ENCODE assay signal across 10 mouse cellular contexts in the genomic region with DNA sequence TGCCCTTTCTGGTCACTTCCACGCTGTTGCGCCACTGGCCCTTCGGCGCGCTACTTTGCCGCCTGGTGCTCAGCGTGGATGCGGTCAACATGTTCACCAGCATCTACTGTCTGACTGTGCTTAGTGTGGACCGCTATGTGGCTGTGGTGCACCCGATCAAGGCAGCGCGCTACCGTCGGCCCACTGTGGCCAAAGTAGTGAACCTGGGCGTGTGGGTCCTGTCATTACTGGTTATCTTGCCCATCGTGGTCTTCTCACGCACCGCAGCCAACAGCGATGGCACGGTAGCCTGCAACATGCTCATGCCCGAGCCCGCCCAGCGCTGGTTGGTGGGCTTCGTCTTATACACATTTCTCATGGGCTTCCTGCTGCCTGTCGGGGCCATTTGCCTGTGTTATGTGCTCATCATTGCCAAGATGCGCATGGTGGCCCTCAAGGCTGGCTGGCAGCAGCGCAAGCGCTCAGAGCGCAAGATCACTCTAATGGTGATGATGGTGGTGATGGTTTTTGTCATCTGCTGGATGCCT. TPM values are rescaled to one million over a fixed set of nuclear protein-coding genes. Genes with fewer than 3 reads are reported as not detected.
DNase-seq lines count a peak whose midpoint lies in the region; ATAC-seq and TF ChIP-seq lines count a peak whose summit lies in the region.
"Had no signal": no experiment of that assay in that cellular context is flagged by ENCODE, and none has a peak within 500 bp of the region (broad histone marks: within the 10 kb centered on the region; RNA-seq: fewer than 3 reads in every experiment).

No protein-coding gene starts in this region.

- peak; percentile 9 for DNase-seq in adrenal gland, postnatal 14 days
- DNase-seq in adrenal gland, postnatal 36 days: no peak
- peak; percentile 23 to 31 for DNase-seq in frontal cortex, postnatal 10 days (ENCODE audit: low spot score in 2 of 2)
- peak; percentile 42 to 47 for DNase-seq in layer of hippocampus, postnatal 36 days
- peak; percentile 48 for DNase-seq in midbrain, postnatal 0 days (ENCODE audit: low spot score)
- DNase-seq in thymus, adult 2 months: no peak
- no peak for DNase-seq in MN1 (ENCODE audit: low spot score)

- TF ChIP-seq CTCF in ES-Bruce4 (IDR thresholded peaks at IDR 0.05; ENCODE audit: low read depth, low read length): no peak
- TF ChIP-seq CTCF in midbrain, postnatal 0 days (IDR thresholded peaks at IDR 0.05): no peak
- TF ChIP-seq CTCF in thymus, adult 2 months (IDR thresholded peaks at IDR 0.05; ENCODE audit: borderline replicate concordance, control insufficient read depth, extremely low read depth, insufficient read depth, low read length, poor library complexity): no peak

- no peak overlapping the region for H3K9ac ChIP-seq in ES-Bruce4 (ENCODE audit: low read depth, poor library complexity, severe bottlenecking)
- H3K9ac ChIP-seq in midbrain, postnatal 0 days (replicated peaks; ENCODE audit: low read length, poor library complexity, severe bottlenecking): peak overlapping the region; percentile 51

- peak overlapping the region; percentile 20 for H3K4me3 ChIP-seq in ES-Bruce4 (ENCODE audit: low read depth, low read length)
- H3K4me3 ChIP-seq in midbrain, postnatal 0 days (ENCODE audit: low read depth, low read length): peak overlapping the region; percentile 68
- no peak overlapping the region for H3K4me3 ChIP-seq in thymus, adult 2 months (ENCODE audit: control insufficient read depth, insufficient read depth, low read length)
- H3K4me3 ChIP-seq: erythroblast, embryonic 14.5 days; myocyte had no signal

- peak overlapping the region; percentile 92 for H3K4me2 ChIP-seq in midbrain, postnatal 0 days (ENCODE audit: low read depth, low read length, poor library complexity, severe bottlenecking)

- TF ChIP-seq POLR2A in ES-Bruce4 (IDR thresholded peaks at IDR 0.05; ENCODE audit: insufficient read depth, low read length): no peak
- no peak for TF ChIP-seq POLR2A in thymus, adult 2 months (IDR thresholded peaks at IDR 0.05; ENCODE audit: control insufficient read depth, extremely low read depth, insufficient read depth, low read length, poor library complexity)

- 2% methylated on average over 29 of the region's 29 CpGs for WGBS in midbrain, postnatal 0 days
- 9% methylated on average over 29 of the region's 29 CpGs for WGBS in thymus, adult 2 months

- H3K4me1 ChIP-seq in ES-Bruce4 (ENCODE audit: control insufficient read depth, insufficient read depth, low read length): no peaks in the 10 kb centered on the region
- peaks cover 4% of the 10 kb centered on the region for H3K4me1 ChIP-seq in midbrain, postnatal 0 days (ENCODE audit: insufficient read depth, low read length)
- H3K4me1 ChIP-seq in thymus, adult 2 months (replicated peaks; ENCODE audit: control insufficient read depth, insufficient read depth, low read length): no peaks in the 10 kb centered on the region

- no peak for TF ChIP-seq EP300 in ES-Bruce4 (IDR thresholded peaks at IDR 0.05; ENCODE audit: insufficient read depth, low read depth, low read length)

- H3K36me3 ChIP-seq in ES-Bruce4 (ENCODE audit: control insufficient read depth, insufficient read depth, low read length, poor library complexity, severe bottlenecking): no peaks in the 10 kb centered on the region
- H3K36me3 ChIP-seq in midbrain, postnatal 0 days (ENCODE audit: insufficient read depth, low read length): no peaks in the 10 kb centered on the region
- no peaks in the 10 kb centered on the region for H3K36me3 ChIP-seq in thymus, adult 2 months (ENCODE audit: control insufficient read depth, insufficient read depth, low read length)

- peaks cover 8% of the 10 kb centered on the region for H3K27me3 ChIP-seq in ES-Bruce4 (ENCODE audit: control insufficient read depth, insufficient read depth, low read length, poor library complexity, severe bottlenecking)
- H3K27me3 ChIP-seq in midbrain, postnatal 0 days (ENCODE audit: insufficient read depth, low read length): no peaks in the 10 kb centered on the region
- H3K27me3 ChIP-seq in thymus, adult 2 months (ENCODE audit: control insufficient read depth, insufficient read depth, low read length): no peaks in the 10 kb centered on the region; the same call in 1 of the 2 replicates

- no peaks in the 10 kb centered on the region for H3K9me3 ChIP-seq in ES-Bruce4 (replicated peaks; ENCODE audit: control insufficient read depth, insufficient read depth, low read length, poor library complexity, severe bottlenecking)
- no peaks in the 10 kb centered on the region for H3K9me3 ChIP-seq in midbrain, postnatal 0 days (ENCODE audit: low read length)

- peak; percentile 41 for ATAC-seq in midbrain, postnatal 0 days (ENCODE audit: low FRiP score)

- no peak overlapping the region for H3K27ac ChIP-seq in ES-Bruce4 (ENCODE audit: insufficient read depth, low read length)
- H3K27ac ChIP-seq in midbrain, postnatal 0 days (ENCODE audit: low read depth, low read length): 0 out of 2 replicates have a peak overlapping the region, but pooled peaks have one; percentile 1
- no peak overlapping the region for H3K27ac ChIP-seq in thymus, adult 2 months (ENCODE audit: control insufficient read depth, insufficient read depth, low read length)

RNA-seq across cellular contexts. Expression of gene Sstr1, which starts 1.4 kb away (rescaled TPM):
- total RNA-seq in adrenal gland, postnatal 14 days (2021): not detected in 2 replicates
- under 1 TPM in 1 of 2 experiments, not detected in 1; 0.13 TPM for total RNA-seq in adrenal gland, postnatal 36 days (2021)
- polyA plus RNA-seq in ES-Bruce4 (2011; ENCODE audit: insufficient read depth, insufficient read length, low read depth, missing spikeins): not detected in 2 replicates
- 10 to 100 TPM; 26.5 to 30.0 TPM for total RNA-seq in layer of hippocampus, postnatal 36 days (2021)
- 39.9 and 49.7 TPM in 2 replicates for total RNA-seq in midbrain, postnatal 0 days (2014; rRNA removed)
- 13.4 and 17.3 TPM in 2 replicates for polyA plus RNA-seq in midbrain, postnatal 0 days (2015; fragmentation: Nextera tagmentation; extraction: Ambion mirVana)
- polyA plus RNA-seq in thymus, adult 2 months (2012; rRNA removed): 0.11 and 0.19 TPM in 2 replicates
- polyA plus RNA-seq: erythroblast, embryonic 14.5 days; myocyte had no signal

RNA-seq across cellular contexts. Expression of gene Clec14a, which starts 56.1 kb away (rescaled TPM):
- total RNA-seq in adrenal gland, postnatal 14 days (2021): 15.1 and 20.0 TPM in 2 replicates
- total RNA-seq in adrenal gland, postnatal 36 days (2021): 1 to 10 TPM; 8.7 to 8.8 TPM
- not detected in 2 replicates for polyA plus RNA-seq in ES-Bruce4 (2011; ENCODE audit: insufficient read depth, insufficient read length, low read depth, missing spikeins)
- 1 to 10 TPM; 2.0 to 2.5 TPM for total RNA-seq in layer of hippocampus, postnatal 36 days (2021)
- 6.0 and 8.7 TPM in 2 replicates for total RNA-seq in midbrain, postnatal 0 days (2014; rRNA removed)
- polyA plus RNA-seq in midbrain, postnatal 0 days (2015; fragmentation: Nextera tagmentation; extraction: Ambion mirVana): 6.5 TPM in 2 replicates
- 1.3 and 1.9 TPM in 2 replicates for polyA plus RNA-seq in thymus, adult 2 months (2012; rRNA removed)

Comparison
In these comparisons a context has a peak if more than half of its experiments do, and no peak if none do; other contexts are left out.
1. DNase-seq: peak in adrenal gland, postnatal 14 days (single experiment), frontal cortex, postnatal 10 days (2 of 2), layer of hippocampus, postnatal 36 days (2 of 2) and midbrain, postnatal 0 days (single experiment); none in adrenal gland, postnatal 36 days (0 of 2), thymus, adult 2 months (single experiment) and MN1 (single experiment).
2. RNA of gene Sstr1, which starts 1.4 kb away (total RNA-seq): 39.9 to 49.7 TPM in midbrain, postnatal 0 days and 26.5 to 30.0 TPM in layer of hippocampus, postnatal 36 days; 0.13 TPM in adrenal gland, postnatal 36 days and not detected in adrenal gland, postnatal 14 days; every median in the first group is over 10 times any median in the second.